Mouse (Mus musculus) right cerebral cortex, postnatal 14 days (tissue): ENCODE results near the gene Pikfyve.

Experiments
- DNase-seq: peaks from one replicate; pipeline ENCODE4 v3.0.0; 2022

Pikfyve gene

GRCm38 (mm10) chr1:65315022-65315407 is 128.5 kb downstream of the Pikfyve start:
- no peak for DNase-seq
